Mouse (Mus musculus) heart, adult 2 months (tissue): Measurements from ENCODE around the gene Lsm2. TPM values are rescaled to one million over a fixed set of nuclear protein-coding genes. Genes with fewer than 3 reads are reported as not detected.
"Not testable (repeated sequence)": the region's sequence is repeated elsewhere in the genome, so short reads cannot be mapped to it uniquely, and the experiment has no call there.

Experiments used
- DNase-seq, 2 experiments: peaks; one replicate each; pipeline ENCODE4 v3.0.0; 2021
- H3K27ac ChIP-seq: fragments of 200-600 bp; 2 replicates; pipeline ENCODE4 v1.8.1; 2022
- H3K27me3 ChIP-seq: fragments of 200-500 bp; 2 replicates; pipeline ENCODE4 v1.6.1; 2012; ENCODE audit warnings: mild to moderate bottlenecking, low read length, inconsistent platforms, mixed read lengths; ENCODE audit not compliant: control insufficient read depth, insufficient read depth
- H3K36me3 ChIP-seq: fragments of 200-500 bp; 2 replicates; pipeline ENCODE4 v1.6.1; 2012; ENCODE audit warnings: low read length, inconsistent platforms; ENCODE audit not compliant: control insufficient read depth, insufficient read depth
- H3K4me1 ChIP-seq: fragments of 200-500 bp; 2 replicates; pipeline ENCODE4 v1.6.1; 2011; ENCODE audit warnings: low read length; ENCODE audit not compliant: control insufficient read depth, insufficient read depth
- H3K4me3 ChIP-seq: fragments of 200-600 bp; 2 replicates; pipeline ENCODE4 v1.8.1; 2022
- H3K79me2 ChIP-seq: fragments of 200-500 bp; replicated peaks from 2 replicates; pipeline ENCODE4 v1.6.1; 2012; ENCODE audit warnings: mild to moderate bottlenecking, inconsistent platforms, low read length, moderate library complexity, mixed read lengths; ENCODE audit not compliant: control insufficient read depth, insufficient read depth
- H3K9ac ChIP-seq: fragments of 200-500 bp; 2 replicates; pipeline ENCODE4 v1.6.1; 2012; ENCODE audit warnings: low read depth, mild to moderate bottlenecking, control low read depth, inconsistent platforms, low read length, mixed read lengths
- CTCF ChIP-seq: fragments of 200-600 bp; IDR thresholded peaks from 2 replicates; pipeline ENCODE4 v1.8.1; 2022; ENCODE audit warnings: antibody characterized with exemption, mild to moderate bottlenecking, moderate library complexity
- EP300 ChIP-seq: fragments of 200-500 bp; IDR thresholded peaks from 2 replicates; pipeline ENCODE4 v1.6.1; 2011; ENCODE audit warnings: low read depth, low read length, control low read depth; ENCODE audit not compliant: insufficient read depth
- POLR2A ChIP-seq: fragments of 200-500 bp; IDR thresholded peaks from 2 replicates; pipeline ENCODE4 v1.6.1; 2011; ENCODE audit warnings: mild to moderate bottlenecking, low read depth, low read length, control low read depth; ENCODE audit not compliant: insufficient read depth
- WGBS: fragments of 180-500 bp; shearing (Covaris S2); methylation state at CpG from one replicate; pipeline ENCODE4 v1.1.7; 2018; 5-methylcytosine and 5-hydroxymethylcytosine counted together
- intact Hi-C: fragments of 180-260 bp; cut with DNase I; formaldehyde crosslinking; loops from one replicate; pipeline ENCODE4 v1.15.1; 2025
- polyA plus RNA-seq: library from polyadenylated mRNA; depleted of rRNA; stranded (reverse); fragments of >200 nt; gene quantifications from 2 replicates; pipeline ENCODE4 v1.2.3, GENCODE M21; 2012
- total RNA-seq, 2 experiments: library from RNA; stranded (reverse); gene quantifications; 2 replicates each; pipeline ENCODE4 v1.2.3; 2021

Gene Lsm2
- total and polyA plus RNA-seq, 3 experiments = 17.3 to 50.7 (median 21.3) TPM

GRCm38 (mm10) chr17:35001452-35002152 is 19.9 kb downstream of the Lsm2 start:
- H3K27me3 ChIP-seq = no peaks in the 10 kb centered on the region
- intact Hi-C loops = loop anchor here (2.0 to 5.0 kb wide), 2 partner anchors 21 to 241 kb away; partner anchors contain the start of genes Ddx39b and Lsm2
- WGBS = 2% methylated on average over 35 of the region's 35 CpGs
- no peaks in the 10 kb centered on the region for H3K36me3 ChIP-seq
- no peaks in the 10 kb centered on the region for H3K79me2 ChIP-seq
- TF ChIP-seq POLR2A = no peak
- TF ChIP-seq CTCF = no peak
- TF ChIP-seq EP300 = no peak
- no peak for DNase-seq
- H3K4me3 ChIP-seq = peak overlapping the region; percentile 78
- H3K4me1 ChIP-seq = peaks cover 10% of the 10 kb centered on the region
- H3K27ac ChIP-seq = peak overlapping the region; percentile 100
- H3K9ac ChIP-seq = peak overlapping the region; percentile 85

GRCm38 (mm10) chr17:35002153-35002865 is 20.6 kb downstream of the Lsm2 start:
- no peaks in the 10 kb centered on the region for H3K79me2 ChIP-seq
- no peak overlapping the region for H3K4me3 ChIP-seq
- intact Hi-C loops = loop anchor here (5.0 kb wide), 1 partner anchor 240 kb away; the partner anchor contains the start of gene Ddx39b
- H3K36me3 ChIP-seq = no peaks in the 10 kb centered on the region
- no peaks in the 10 kb centered on the region for H3K27me3 ChIP-seq
- peak overlapping the region; percentile 85 for H3K9ac ChIP-seq
- peaks cover 10% of the 10 kb centered on the region for H3K4me1 ChIP-seq
- H3K27ac ChIP-seq = 0 out of 2 replicates have a peak overlapping the region, but pooled peaks have one; percentile 15
- peak in 1 of 2 experiments; percentile 18 for DNase-seq
- TF ChIP-seq EP300 (no peak), CTCF (no peak), POLR2A (no peak)
- 14% methylated on average over 12 of the region's 12 CpGs for WGBS

- DNase-seq = no peak
- H3K27me3 ChIP-seq = no peaks in the 10 kb centered on the region
- no peak overlapping the region for H3K4me3 ChIP-seq
- WGBS = 60% methylated on average over 9 of the region's 9 CpGs
- H3K79me2 ChIP-seq = no peaks in the 10 kb centered on the region
- no peak overlapping the region for H3K9ac ChIP-seq
- intact Hi-C loops = loop anchor here (5.0 kb wide), 1 partner anchor 239 kb away; the partner anchor contains the start of gene Ddx39b
- peaks cover 10% of the 10 kb centered on the region for H3K4me1 ChIP-seq
- H3K36me3 ChIP-seq = no peaks in the 10 kb centered on the region
- TF ChIP-seq POLR2A (no peak), CTCF (no peak), EP300 (no peak)
- H3K27ac ChIP-seq = no peak overlapping the region
These were observed 21.6 kb downstream of the Lsm2 start for GRCm38 (mm10) chr17:35003022-35003838.

GRCm38 (mm10) chr17:35004075-35004717 is 22.5 kb downstream of the Lsm2 start:
- Histone ChIP-seq H3K4me1 (peaks cover 10% of the 10 kb centered on the region), H3K4me3 (no peak overlapping the region), H3K27ac (no peak overlapping the region), H3K27me3 (no peaks in the 10 kb centered on the region), H3K79me2 (no peaks in the 10 kb centered on the region), H3K36me3 (no peaks in the 10 kb centered on the region), H3K9ac (no peak overlapping the region)
- intact Hi-C loops = loop anchor here (5.0 kb wide), 1 partner anchor 238 kb away; the partner anchor contains the start of gene Ddx39b
- no peak for DNase-seq
- TF ChIP-seq CTCF = no peak
- no peak for TF ChIP-seq EP300
- TF ChIP-seq POLR2A = no peak
- WGBS = 96% methylated on average over 17 of the region's 17 CpGs

GRCm38 (mm10) chr17:35005158-35005557 is 23.5 kb downstream of the Lsm2 start:
- DNase-seq = peak in 1 of 2 experiments; percentile 16
- Histone ChIP-seq H3K4me1 (peaks cover 8% of the 10 kb centered on the region), H3K27me3 (no peaks in the 10 kb centered on the region), H3K9ac (no peak overlapping the region), H3K79me2 (no peaks in the 10 kb centered on the region), H3K4me3 (no peak overlapping the region), H3K27ac (no peak overlapping the region), H3K36me3 (no peaks in the 10 kb centered on the region)
- intact Hi-C loops = no loop called here
- TF ChIP-seq CTCF (no peak), EP300 (no peak), POLR2A (no peak)
- WGBS = 89% methylated on average over 10 of the region's 10 CpGs

GRCm38 (mm10) chr17:35005902-35006301 is 24.2 kb downstream of the Lsm2 start:
- H3K27ac ChIP-seq, H3K4me1 ChIP-seq, intact Hi-C loops, H3K9ac ChIP-seq, H3K79me2 ChIP-seq, H3K4me3 ChIP-seq, H3K36me3 ChIP-seq, DNase-seq, H3K27me3 ChIP-seq: not testable (repeated sequence)
- 94% methylated on average over 4 of the region's 5 CpGs for WGBS
